Mouse (Mus musculus) retina, postnatal 1 day (tissue): ENCODE measurements around the gene Car14.
"Not testable (repeated sequence)": the region's sequence is repeated elsewhere in the genome, so short reads cannot be mapped to it uniquely, and the experiment has no call there.

Experiments
- DNase-seq: peaks from one replicate; pipeline ENCODE4 v3.0.0-alpha.2; 2012

Gene Car14

DNA sequence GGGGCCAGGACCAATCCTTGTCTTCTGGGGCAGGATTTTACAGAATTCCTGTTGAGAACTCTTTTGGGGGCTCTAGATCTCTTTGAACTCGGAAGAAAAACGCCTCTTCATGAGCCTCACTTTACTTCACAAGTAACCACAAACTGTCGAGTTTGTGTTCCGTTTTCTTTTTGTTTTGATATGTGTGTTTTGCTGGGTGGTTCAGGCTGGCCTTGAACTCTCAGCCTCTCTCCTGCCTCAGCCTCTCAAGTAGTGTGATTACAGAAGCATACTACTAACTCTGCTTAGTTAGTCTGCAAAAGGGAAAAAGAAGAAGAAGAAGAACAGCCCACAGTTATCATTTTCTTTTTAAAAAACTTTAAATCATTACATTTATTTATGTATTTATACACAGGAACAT, 19.7 kb upstream of the Car14 start:
- DNase-seq = no peak

DNA sequence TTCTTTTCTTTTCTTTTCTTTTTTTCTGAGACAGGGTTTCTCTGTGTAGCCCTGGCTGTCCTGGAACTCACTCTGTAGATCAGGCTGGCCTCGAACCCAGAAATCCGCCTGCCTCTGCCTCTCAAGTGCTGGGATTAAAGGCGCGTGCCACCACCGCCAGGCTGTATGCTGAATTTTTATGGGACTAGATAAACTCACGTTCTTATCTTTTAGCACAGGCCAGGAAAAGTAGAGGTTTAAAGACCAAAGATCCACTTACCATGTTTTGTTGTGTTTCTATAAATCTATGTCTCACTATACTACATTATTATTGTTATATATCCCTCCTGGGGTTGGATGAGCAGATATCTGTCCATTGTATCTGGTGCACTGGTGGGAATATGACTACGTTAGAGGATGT, 18.9 kb upstream of the Car14 start:
- not testable (repeated sequence) for DNase-seq

DNA sequence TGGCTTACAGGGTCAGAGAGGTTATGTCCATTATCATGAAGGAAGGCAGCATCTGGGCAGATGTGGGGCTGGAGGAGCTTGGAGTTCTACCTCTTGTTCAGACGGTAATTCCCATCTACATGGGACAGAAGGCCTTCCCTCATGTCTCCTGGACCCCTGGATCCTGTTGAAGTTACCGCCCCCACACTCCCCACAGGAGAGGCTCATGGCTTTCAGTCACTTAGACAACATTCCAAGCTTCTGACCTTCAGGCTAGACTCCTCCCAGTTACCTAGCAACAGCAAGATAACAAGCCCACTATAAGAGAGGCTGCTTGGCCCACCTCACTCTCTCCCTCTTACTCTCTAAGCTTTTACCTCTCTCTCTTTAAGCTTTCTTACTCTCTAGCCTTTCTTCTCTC, 16.0 kb upstream of the Car14 start:
- not testable (repeated sequence) for DNase-seq

DNA sequence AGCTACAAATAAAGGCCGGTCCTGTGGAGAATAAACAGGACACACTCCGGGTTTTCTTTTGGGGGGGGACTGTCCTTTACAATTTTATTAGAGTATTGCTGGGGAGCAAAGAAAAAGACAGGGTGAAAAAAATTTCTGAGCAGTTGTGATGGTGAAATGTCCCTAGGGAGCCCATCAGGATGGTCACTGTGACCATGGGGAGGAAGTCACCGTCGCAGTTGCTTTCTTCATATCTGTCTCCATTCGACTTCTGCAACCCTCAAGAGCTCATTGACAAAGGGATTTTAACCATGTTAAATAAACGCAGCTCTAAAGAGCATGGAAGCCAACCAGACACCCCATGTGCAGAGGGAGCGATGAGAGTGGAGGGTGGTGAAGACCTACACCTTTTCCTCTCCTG, 12.3 kb upstream of the Car14 start:
- no peak for DNase-seq

DNA sequence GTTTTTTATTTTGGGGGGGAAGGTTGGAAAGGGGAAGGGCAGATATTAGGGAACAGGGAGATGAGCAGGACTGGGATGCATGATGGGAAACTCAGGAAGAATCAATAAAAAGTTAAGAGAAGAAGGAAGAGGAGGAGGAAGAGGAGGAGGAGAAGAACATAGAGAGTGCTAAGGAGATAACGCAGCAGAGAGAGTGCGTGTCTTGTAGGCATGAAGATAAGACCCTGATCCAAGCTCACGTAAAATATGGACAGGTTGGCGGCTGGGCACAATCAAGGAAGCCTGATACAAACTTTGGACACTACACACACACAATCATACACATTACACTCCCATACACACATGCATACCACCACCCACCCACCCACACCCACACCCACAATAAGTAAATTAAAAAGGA, 10.2 kb upstream of the Car14 start:
- no peak for DNase-seq

DNA sequence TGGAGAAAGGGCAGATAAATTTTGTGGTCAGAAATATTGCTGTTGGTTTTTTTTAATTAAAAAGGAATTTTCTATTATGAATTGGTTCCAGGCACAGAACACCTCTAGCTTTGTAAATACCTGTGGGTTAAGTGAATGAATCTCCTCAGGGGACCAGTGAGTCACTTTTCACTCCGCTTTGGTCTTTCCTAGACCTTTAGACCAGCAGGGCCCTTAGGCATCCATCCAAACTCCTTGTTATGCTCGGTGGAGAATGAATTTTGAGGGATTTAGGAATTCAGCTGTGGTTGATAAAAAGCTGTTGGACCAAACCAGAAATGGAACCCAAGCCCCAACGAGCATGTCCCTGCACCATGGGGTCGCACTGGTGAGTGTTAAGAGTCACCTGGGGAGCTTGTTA, 3.1 kb upstream of the Car14 start:
- DNase-seq = no peak

DNA sequence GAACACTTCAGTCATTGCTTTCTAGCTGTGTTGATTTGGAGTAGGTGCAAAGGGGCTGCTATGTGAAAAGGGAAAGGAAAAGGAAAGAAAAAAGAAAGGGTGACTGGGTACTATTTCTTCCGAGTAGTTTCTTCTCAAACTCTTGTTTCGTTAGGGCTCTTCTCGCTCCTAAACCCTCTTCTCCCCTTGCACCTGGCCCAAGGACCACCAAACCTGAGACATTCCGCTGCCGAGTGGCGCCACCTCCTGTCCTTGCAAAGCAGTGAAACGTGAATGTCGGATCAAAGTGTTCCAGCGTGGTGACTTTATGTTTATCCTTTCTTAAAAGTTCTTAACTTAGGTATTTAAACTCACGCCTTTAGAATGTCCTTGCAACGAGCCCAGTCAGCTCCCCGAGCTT, 2.4 kb upstream of the Car14 start:
- DNase-seq = peak; percentile 73

DNA sequence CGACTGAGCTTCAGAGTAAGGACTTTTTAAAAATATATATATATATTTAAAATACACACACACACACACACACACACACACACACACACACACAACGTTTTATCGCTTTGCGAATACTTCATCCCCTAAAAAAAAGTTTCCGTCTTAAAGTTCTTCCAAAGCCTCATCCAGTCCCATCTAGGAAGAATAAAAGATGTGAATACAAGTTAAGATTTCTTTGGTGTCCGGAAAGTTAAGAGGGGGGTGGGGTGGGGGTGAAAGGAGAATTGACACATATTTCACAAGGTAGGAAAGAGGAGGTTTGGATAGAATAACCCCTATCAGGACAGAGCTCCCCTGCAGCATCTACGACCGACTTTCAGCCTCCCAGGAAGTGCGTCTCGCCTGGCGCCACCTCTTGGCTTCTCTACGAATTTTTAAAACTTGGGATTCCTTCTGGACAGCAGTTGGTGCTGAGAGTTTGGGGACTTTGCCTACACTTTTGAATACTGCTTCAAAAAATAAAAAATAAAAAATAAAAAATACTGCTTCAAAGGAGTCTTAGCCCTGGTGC, 1.5 kb upstream of the Car14 start:
- peak; percentile 75 for DNase-seq

DNA sequence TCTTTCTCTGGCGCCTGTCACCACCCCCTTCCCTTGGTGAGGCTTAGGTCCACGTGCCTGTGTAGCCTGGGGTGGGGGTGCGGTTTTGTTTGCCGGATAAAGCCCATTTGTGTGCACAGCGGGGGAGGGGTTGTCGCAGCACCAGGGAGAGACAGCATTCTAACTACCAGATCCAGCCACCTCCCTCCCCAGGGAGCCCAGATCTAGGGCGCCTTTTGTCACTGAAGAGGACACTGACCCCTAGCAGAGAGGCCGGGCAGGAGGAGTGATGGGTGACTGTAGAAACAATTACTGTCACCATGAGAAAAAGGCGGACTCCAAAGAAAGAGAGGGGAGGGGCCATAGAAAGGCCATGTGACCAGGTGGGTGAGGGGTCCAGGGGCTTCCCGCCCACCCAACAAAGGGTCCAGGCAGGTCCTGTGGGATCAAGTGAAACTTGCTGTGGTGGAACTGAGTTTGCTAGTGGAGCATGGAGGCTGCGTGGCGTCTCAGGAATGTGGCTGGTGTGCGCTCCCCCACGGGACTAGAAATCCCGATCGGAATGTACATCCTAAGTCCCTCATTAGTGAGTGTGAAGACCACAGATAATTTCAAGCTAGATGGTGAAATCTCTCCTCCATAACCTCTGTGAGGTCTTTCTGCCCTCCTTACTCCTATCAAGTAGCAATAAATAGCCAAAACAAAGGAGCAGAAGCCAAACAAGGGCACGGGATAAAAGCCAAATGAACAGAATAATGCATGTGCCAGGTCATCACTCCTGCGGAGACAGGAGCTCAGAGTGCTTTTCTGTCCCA, 852 bp upstream of the Car14 start:
- peak; percentile 86 for DNase-seq

DNA sequence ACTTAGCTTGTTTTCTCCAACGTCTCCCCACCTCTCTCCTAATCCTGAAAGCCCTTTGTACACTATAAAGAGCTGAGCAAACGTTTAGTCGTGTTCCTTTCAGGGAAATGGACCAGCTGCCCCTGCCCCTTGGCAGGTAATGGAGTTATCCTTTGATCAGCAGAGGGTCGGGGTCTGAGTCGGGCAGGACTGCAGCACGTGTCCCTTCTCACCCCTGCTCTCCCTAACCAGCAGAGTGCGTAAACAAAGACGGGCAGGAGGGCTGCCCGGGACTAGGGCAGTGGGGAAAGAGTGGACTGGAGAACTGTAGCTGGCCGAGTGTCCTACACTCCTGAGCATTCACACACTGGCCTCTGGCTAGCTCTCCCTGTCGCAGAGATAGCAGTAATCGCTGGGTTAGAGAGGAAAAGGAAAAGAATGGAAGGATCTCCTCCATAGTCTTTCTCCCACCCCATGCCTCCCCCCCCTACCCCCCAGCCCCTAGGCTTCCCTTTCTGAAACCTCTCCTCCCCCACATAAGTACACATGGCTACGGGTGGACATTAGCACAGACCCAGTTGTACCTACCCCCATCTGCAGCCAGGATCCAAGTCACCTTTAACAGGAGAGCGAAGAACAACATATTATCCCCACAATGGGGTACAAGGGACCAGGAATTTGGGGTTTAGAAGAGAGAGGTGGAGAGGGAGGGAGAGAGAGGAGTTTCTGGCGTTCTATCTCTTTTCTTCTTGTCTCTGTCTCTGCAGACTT, 563 bp downstream of the Car14 start:
- peak; percentile 40 for DNase-seq

DNA sequence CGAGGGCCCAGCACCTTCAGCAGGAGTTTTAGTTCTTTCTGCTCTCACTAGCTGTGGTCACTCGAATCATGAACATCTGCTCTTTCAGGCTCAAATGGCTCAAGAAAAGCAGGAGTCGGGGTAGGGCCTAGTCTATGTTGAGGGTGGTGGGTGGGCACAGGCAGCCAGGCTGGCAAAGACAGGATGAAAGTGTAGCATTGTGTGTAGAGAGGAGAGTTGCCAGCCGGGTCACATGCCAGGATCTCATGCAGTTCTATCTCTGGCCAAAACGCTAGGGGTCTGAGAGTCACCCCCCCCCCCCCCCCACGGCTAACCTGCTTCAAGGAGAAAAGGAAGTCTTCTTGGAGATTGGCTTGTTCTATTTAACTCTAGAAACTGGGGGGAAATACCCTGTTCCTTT, 1.8 kb downstream of the Car14 start:
- no peak for DNase-seq

DNA sequence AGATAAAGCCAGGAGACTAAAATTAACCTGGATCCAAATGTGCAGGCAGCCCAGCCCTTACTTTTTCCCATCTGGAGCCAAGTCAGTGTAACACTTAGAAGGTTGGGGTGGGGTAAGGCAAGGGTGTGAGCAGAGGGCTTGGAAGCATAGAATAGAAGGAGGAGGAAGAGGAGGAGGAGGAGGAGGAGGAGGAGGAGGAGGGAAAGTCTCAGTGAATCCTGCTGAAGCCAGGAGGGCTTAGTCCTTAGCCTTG, 2.2 kb downstream of the Car14 start:
- DNase-seq = no peak

DNA sequence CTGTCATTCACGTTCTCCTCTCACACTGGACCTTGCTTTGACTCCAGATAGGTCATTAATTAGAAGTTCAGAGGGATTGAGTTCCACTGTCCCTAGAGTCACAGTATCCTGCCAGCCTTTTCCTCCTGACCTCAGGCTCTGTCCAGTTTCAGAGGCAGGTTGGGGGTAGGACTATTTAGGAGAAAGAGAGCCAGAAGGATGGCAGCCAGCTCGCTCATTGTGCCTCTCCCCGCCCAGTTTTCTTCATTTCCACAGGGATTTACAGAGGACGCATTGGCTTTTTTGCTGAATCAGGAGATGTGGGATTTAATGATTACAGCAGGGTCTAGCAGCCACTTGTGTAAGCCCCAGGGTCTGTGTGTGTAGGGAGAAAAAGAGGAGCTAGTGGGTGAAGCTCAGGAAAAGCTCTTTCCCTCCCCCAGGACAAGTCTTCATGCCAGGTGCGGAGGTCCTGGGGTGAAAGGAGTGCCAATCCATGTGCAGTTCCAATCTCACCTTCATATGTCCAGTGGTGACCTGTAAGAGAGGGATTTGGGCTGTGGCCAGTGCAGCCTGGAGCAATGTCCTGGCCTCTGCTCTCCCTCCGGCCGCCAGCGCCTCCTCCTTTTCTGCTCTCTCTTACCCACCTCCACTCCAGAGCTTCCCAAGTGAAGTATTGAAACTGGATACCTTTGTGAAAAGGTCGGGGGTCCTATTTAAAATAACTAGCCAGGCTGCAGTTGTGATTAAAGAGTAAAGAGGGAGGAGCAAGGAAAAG, 2.7 kb downstream of the Car14 start:
- no peak for DNase-seq

DNA sequence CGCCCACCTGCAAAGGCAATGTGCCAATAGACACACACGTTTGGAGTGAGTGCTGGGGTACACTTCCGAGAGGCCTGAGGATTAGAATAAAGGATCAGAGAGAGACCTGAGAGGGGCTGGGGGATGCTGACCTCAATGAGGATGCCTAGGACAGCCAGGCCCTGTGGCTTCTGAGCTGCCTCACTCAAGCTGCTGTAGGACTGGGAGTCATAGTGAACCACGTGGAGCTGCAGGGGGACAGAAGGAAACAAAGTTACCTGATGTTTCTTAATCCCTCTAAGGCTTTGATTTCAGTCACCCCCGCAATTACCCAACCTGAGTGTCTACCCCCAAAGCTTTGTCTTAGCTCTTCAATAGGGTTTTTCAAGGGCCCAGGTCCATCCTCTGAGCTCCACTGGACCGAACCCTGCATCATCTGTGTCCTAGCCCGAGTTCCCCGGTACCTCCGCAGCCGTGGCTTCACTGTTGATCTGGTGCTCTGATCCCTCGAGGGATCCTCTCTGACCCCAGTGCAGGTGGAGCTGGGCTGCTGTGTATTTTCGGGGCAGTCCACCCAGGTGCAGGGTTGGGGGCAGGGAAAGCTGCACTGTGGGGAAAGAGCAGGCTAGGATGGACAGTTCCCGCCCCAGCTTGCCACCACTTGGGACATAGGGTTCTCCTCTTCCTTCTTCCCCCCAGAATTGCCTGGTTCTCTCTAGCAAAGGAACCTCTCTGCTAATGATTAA, 4.5 kb downstream of the Car14 start:
- DNase-seq = no peak

DNA sequence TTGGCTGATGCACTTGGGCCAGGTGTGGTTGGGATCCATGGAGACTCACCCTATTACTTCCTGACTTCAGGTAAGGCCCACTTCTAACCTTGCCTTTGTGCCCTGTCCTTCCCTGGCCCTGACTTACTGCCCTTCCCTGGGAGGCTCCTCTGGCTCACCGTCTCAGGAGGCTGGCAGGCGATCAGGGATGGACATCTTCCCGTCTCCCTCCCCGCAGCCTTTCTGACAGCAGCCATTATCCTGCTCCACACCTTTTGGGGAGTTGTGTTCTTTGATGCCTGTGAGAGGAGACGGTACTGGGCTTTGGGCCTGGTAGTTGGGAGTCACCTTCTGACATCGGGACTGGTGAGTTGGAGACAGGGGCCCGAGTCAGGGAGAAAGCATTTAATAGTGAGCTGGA, 9.0 kb downstream of the Car14 start:
- DNase-seq = not testable (repeated sequence)

DNA sequence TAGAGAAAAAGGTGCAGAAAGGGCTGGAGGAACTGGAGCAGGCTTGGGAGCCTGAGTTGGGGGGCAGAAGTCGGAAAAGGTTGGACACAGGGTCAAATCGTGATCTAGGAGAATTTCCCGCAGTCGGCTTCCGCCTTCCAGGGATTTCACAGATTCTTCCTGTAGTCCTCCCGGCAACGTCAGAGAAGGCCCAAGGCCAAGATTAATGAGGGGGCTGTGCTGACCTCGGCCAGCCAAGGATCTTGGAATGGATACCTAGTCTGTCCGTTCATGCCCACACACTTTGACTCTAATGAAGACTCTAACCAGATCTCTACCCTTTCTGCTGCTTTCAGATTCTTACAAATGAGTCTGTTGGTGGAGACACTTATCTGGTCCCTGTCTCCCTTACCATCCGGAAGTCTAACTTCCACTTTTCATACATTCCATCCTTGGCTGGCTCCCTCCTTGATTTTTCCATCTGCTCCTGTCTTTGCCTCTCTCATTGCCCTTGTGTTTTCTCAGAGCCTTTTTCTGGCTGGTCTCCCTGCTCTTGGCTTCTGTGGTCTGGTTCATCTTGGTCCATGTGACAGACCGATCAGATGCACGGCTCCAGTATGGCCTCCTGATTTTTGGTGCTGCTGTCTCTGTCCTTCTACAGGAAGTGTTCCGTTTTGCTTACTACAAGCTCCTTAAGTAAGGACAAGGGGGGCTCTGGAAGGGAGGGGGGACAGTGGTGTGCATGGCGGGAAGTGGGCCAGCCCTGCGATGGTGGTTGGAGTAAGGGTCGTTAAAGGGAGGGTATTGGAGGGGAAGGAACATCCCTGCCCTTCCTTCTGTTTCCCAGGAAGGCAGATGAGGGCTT, 10.0 kb downstream of the Car14 start:
- DNase-seq = peak; percentile 41

DNA sequence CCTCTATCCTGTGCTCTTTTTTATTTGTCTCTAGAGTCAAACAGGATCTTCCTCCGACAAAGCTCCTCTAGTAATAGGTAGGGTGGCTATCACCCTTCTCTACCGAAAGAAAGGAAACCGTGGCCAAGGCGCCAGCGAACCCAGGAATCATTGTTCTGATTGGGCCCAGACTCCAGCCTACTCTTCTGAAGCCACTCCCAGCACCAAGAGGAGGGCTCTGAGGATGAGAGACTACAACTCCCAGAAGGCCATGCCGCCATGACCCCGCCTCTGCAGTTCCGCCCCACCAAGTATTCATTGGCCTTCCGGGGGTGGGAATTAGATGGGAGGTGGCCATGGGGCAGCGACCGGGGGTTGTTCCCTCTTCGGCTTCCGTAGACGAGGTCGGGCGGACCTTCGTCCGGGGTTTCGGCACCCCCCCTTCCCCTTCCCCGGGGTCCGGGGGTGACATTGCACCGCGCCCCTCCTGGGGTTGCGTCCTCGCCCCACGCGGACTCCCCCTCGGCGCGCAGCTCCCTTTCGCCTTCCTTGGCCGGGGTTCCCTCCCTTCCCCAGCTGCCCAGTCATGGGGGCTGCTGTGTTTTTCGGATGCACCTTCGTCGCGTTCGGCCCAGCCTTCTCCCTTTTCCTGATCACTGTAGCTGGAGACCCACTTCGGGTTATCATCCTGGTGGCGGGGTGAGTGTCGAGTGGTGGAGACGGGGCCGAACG, 10.7 kb downstream of the Car14 start, which contains the start of gene Aph1a:
TSS of gene Aph1a (plus strand) at position 364 of the 711 bp plus-strand sequence.
- DNase-seq = peak; percentile 99

DNA sequence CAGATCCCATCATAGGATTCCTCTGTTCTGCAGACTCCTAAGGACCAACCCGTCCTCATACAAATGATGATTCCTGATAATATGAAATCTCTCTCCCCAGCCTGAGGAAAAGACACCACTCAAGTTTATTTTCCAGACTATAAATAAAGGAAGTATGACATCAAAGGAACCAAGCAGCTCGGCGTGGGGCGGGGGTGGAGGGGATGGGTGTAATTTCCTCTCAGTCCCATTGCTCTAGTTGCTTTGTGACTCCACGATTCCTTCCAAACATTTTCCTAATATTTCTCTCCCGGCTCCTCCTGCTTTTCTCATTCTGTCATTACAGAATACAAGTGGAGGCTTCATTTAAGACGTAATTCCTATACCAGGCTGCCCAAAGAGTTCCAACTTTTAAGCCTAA, 11.4 kb downstream of the Car14 start:
- no peak for DNase-seq

DNA sequence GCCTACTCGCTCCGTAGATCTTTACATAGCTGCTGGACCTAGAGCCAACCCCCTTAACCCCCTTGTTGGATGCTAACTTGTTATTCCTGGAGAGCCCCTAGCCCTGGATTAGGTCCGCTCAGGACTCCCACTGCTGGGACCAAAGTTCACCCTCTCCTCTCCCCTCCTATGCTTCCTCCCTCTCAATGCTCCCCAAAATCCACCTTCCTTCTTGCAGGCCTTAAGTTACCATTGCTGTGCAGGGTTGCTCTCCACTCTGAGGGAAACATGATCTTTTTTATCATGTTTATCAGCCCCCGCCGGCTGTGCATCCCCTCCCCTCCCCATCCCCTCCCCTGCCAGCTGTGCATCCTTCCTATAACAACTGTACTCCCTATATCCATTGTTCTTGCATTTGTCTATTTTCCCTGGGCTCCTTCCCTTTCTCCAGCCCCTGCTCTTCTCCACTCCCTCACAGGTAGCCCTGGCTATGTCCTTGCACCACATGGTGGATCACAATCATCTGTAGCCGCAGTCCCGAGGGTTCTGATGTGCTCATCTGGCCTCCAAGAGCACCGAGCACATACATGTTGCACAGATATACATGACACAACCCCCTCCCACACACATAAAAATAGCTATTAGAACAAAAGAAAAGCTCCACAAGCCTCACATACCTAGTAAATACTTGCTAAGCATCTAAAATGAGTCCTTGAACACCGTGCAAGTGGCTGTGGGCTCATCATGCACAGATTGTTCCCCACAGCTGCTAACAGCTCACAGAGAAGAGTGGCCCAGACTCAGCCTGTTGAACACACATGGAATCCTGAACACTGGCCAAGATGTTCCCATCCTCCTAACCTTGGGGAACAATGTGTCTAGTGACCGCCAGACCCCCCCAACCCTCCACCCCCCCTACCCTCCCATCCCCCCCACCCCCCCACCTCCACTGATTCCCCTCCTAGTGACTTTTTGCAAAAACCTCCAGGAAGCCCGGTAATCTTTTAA, 12.1 kb downstream of the Car14 start:
- DNase-seq = no peak
